Mouse (Mus musculus) kidney, embryonic 14.5 days (tissue): Measurements from ENCODE around the gene Cers6. TPM values are rescaled to one million over a fixed set of nuclear protein-coding genes. Genes with fewer than 3 reads are reported as not detected.

Experiments
- ATAC-seq: fragments of 200-750 bp; cut with Nextera tagmentation; 2 replicates; pipeline ENCODE4 v1.8.0; 2017; ENCODE audit warnings: moderate number of reproducible peaks, mild to moderate bottlenecking, moderate TSS enrichment, moderate library complexity; ENCODE audit not compliant: low FRiP score, low TSS enrichment
- H3K27ac ChIP-seq: fragments of 300-500 bp; sonication (generic); 2 replicates; pipeline ENCODE4 v1.5.1; 2014; ENCODE audit warnings: low read depth, mild to moderate bottlenecking, low read length, moderate library complexity, mixed read lengths
- H3K27me3 ChIP-seq: fragments of 300-500 bp; sonication (generic); 2 replicates; pipeline ENCODE4 v1.6.1; 2014; ENCODE audit warnings: mild to moderate bottlenecking, low read length; ENCODE audit not compliant: control insufficient read depth, insufficient read depth
- H3K36me3 ChIP-seq: fragments of 300-500 bp; sonication (generic); 2 replicates; pipeline ENCODE4 v1.6.1; 2014; ENCODE audit warnings: low read length, mixed read lengths; ENCODE audit not compliant: control insufficient read depth, insufficient read depth
- H3K4me1 ChIP-seq: fragments of 300-500 bp; sonication (generic); 2 replicates; pipeline ENCODE4 v1.6.1; 2014; ENCODE audit warnings: low read length, mixed read lengths; ENCODE audit not compliant: control insufficient read depth, insufficient read depth
- H3K4me2 ChIP-seq: fragments of 300-500 bp; sonication (generic); replicated peaks from 2 replicates; pipeline ENCODE4 v1.6.1; 2014; ENCODE audit warnings: low read depth, mild to moderate bottlenecking, low read length
- H3K4me3 ChIP-seq: fragments of 300-500 bp; sonication (generic); 2 replicates; pipeline ENCODE4 v1.5.1; 2014; ENCODE audit warnings: mild to moderate bottlenecking, low read length
- H3K9ac ChIP-seq: fragments of 300-500 bp; sonication (generic); 2 replicates; pipeline ENCODE4 v1.6.1; 2014; ENCODE audit warnings: low read depth, mild to moderate bottlenecking, low read length, moderate library complexity
- H3K9me3 ChIP-seq: fragments of 300-500 bp; sonication (generic); 2 replicates; pipeline ENCODE4 v1.6.1; 2016; ENCODE audit warnings: low read length; ENCODE audit not compliant: control insufficient read depth
- whole genome bisulfite sequencing: fragments of 180-500 bp; shearing (Covaris S2); extraction: QIAGEN DNeasy Blood & Tissue Kit; methylation state at CpG from one replicate; pipeline ENCODE4 v1.1.7; 2014; 5-methylcytosine and 5-hydroxymethylcytosine counted together
- polyA plus RNA-seq: library from polyadenylated mRNA; unstranded; fragments of >200 nt; fragmentation: Nextera tagmentation; extraction: Ambion mirVana; gene quantifications from 2 replicates; pipeline ENCODE4 v1.2.1, GENCODE M21; 2014

Gene Cers6
- polyA plus RNA-seq, 1 experiment from 2014 or later = 46.7 TPM

DNA sequence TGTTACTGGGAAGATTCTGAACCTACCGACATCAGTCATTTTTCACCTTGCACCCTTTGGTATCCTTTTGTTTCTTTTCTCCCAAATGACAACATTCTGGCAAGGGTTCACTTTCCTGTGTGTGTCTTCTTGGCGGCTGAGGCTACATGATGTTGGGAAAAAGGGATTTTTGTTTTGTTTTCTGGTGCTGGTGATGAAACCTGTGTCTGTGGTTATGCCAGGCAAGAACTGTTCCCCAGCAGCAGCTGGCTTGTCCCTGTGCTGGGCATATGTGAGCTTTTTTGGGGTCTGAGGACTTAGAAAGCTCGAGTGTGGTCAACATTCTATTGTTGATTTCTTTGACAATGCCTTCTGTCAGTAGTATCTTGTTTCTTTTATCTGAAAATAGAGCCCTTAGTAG lies 45.7 kb downstream of the Cers6 start:
- Histone ChIP-seq H3K4me3 (no peak overlapping the region), H3K4me1 (peaks cover 2% of the 10 kb centered on the region; the same call in 1 of the 2 replicates), H3K27me3 (no peaks in the 10 kb centered on the region), H3K27ac (no peak overlapping the region), H3K36me3 (no peaks in the 10 kb centered on the region), H3K9ac (no peak overlapping the region), H3K9me3 (no peaks in the 10 kb centered on the region), H3K4me2 (no peak overlapping the region)
- 82% methylated on average over 3 of the region's 3 CpGs for WGBS
- ATAC-seq = no peak

DNA sequence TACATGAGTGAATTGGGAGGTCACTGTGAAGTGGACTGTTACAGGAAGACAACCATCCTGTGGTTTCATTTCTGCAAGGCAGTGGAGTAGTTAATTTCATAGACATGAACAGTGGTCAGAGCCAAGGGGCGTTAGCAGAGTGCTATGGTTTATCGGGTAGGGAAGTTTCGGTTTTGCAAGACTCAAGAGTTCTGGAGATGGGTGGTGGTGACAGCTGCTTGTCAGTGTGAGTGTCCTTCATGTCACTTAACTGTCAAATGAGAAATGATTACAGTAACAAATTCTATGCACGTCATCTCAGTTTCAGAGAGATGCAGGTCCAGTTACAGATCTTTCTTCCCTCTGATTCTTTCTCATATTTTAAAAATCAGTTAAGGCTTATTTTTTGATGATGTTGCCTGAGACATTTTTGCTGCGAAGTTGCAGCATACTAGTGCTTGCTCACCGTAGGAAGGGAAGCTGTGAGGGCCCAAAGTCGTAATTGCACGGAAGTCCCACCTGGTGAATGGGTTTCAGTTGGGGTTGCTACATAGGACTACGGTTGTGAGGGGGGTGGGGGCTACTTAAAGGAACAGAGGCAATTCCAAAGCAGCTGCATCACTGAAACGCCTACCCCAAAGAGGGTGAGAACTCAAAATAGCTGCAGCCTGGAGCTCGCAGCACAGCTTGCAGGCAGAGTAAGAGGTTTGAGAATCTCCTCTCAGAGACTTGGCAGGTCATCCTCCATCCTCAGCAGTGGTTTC lies 46.7 kb downstream of the Cers6 start:
- no peaks in the 10 kb centered on the region for H3K27me3 ChIP-seq
- no peak overlapping the region for H3K9ac ChIP-seq
- ATAC-seq = no peak
- no peak overlapping the region for H3K27ac ChIP-seq
- H3K9me3 ChIP-seq = 0 out of 2 replicates have a peak, but pooled peaks cover 3% of the 10 kb centered on the region
- no peaks in the 10 kb centered on the region for H3K36me3 ChIP-seq
- no peak overlapping the region for H3K4me2 ChIP-seq
- 71% methylated on average over 11 of the region's 11 CpGs for WGBS
- H3K4me1 ChIP-seq = peaks cover 2% of the 10 kb centered on the region; the same call in 1 of the 2 replicates
- H3K4me3 ChIP-seq = no peak overlapping the region

DNA sequence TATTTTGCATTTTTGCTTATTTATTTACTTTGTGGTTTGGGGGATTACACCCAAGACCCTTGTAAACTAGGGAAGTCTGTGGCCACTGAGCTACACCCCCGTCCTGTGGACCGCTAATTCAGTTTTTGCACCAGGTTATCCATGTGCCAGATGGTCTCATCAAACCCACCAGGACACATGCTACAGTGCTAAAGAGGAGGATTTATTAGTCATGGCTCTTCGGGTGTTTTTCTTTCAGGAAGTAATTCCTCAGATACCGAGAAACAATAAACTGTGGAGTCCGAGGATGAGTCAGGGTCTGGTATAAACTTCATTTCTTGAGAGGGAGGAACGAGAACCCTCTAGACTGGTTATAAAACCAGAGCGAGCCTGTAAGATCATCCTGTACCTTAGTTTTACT lies 49.5 kb downstream of the Cers6 start:
- H3K4me1 ChIP-seq = peaks cover 2% of the 10 kb centered on the region; the same call in 1 of the 2 replicates
- H3K4me3 ChIP-seq = no peak overlapping the region
- ATAC-seq = no peak
- H3K9me3 ChIP-seq = 0 out of 2 replicates have a peak, but pooled peaks cover 3% of the 10 kb centered on the region
- no peaks in the 10 kb centered on the region for H3K36me3 ChIP-seq
- H3K27ac ChIP-seq = no peak overlapping the region
- WGBS = 27% methylated on average over 7 of the region's 7 CpGs
- H3K9ac ChIP-seq = no peak overlapping the region
- H3K4me2 ChIP-seq = no peak overlapping the region
- no peaks in the 10 kb centered on the region for H3K27me3 ChIP-seq

- no peak overlapping the region for H3K9ac ChIP-seq
- H3K27ac ChIP-seq = no peak overlapping the region
- H3K9me3 ChIP-seq = 0 out of 2 replicates have a peak, but pooled peaks cover 3% of the 10 kb centered on the region
- 86% methylated on average over 12 of the region's 12 CpGs for WGBS
- no peak overlapping the region for H3K4me2 ChIP-seq
- H3K36me3 ChIP-seq = no peaks in the 10 kb centered on the region
- H3K4me3 ChIP-seq = no peak overlapping the region
- ATAC-seq = no peak
- H3K27me3 ChIP-seq = no peaks in the 10 kb centered on the region
- peaks cover 2% of the 10 kb centered on the region; the same call in 1 of the 2 replicates for H3K4me1 ChIP-seq
Measured at GRCm38 (mm10) chr2:68911587-68912483, 50.6 kb downstream of the Cers6 start.

GRCm38 (mm10) chr2:68915742-68916141 lies 54.5 kb downstream of the Cers6 start:
- Histone ChIP-seq H3K4me3 (no peak overlapping the region), H3K27ac (no peak overlapping the region), H3K9ac (no peak overlapping the region), H3K4me2 (no peak overlapping the region), H3K4me1 (peaks cover under 1% of the 10 kb centered on the region; the same call in 1 of the 2 replicates), H3K36me3 (no peaks in the 10 kb centered on the region), H3K9me3 (0 out of 2 replicates have a peak, but pooled peaks cover 3% of the 10 kb centered on the region), H3K27me3 (no peaks in the 10 kb centered on the region)
- no peak for ATAC-seq

DNA sequence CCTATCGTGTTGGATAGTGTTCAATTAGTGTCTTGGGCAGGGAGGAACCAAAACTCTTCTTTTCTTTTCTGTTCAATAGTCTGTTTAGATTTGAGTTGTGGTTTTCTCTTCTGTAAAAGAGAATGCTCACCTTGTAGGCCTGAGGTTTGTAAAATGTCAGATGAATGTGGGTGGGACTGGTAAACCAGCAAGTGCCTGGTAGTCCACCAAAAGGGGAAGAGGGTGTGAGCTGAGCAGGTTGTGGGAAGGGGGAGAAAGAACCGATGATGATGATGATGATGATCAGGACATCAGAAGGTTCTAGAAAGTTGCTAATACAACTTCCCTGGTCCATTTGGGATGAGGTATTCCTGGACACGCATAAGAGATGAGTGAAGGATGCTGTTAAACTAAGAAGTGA lies 55.1 kb downstream of the Cers6 start:
- H3K4me2 ChIP-seq = no peak overlapping the region
- no peak overlapping the region for H3K9ac ChIP-seq
- H3K4me1 ChIP-seq = no peaks in the 10 kb centered on the region
- WGBS = 91% methylated on average over 3 of the region's 3 CpGs
- no peak for ATAC-seq
- H3K9me3 ChIP-seq = 0 out of 2 replicates have a peak, but pooled peaks cover 3% of the 10 kb centered on the region
- no peak overlapping the region for H3K27ac ChIP-seq
- H3K27me3 ChIP-seq = no peaks in the 10 kb centered on the region
- H3K36me3 ChIP-seq = no peaks in the 10 kb centered on the region
- H3K4me3 ChIP-seq = no peak overlapping the region

- no peak overlapping the region for H3K4me2 ChIP-seq
- no peak overlapping the region for H3K27ac ChIP-seq
- no peak for ATAC-seq
- H3K27me3 ChIP-seq = no peaks in the 10 kb centered on the region
- no peak overlapping the region for H3K4me3 ChIP-seq
- 0 out of 2 replicates have a peak, but pooled peaks cover 3% of the 10 kb centered on the region for H3K9me3 ChIP-seq
- H3K9ac ChIP-seq = no peak overlapping the region
- no peaks in the 10 kb centered on the region for H3K36me3 ChIP-seq
- H3K4me1 ChIP-seq = no peaks in the 10 kb centered on the region
Measured at GRCm38 (mm10) chr2:68917010-68917409, 55.8 kb downstream of the Cers6 start.

GRCm38 (mm10) chr2:68917524-68917923 lies 56.3 kb downstream of the Cers6 start:
- no peak for ATAC-seq
- no peaks in the 10 kb centered on the region for H3K27me3 ChIP-seq
- H3K36me3 ChIP-seq = no peaks in the 10 kb centered on the region
- WGBS = 88% methylated on average over 4 of the region's 4 CpGs
- 0 out of 2 replicates have a peak, but pooled peaks cover 2% of the 10 kb centered on the region for H3K9me3 ChIP-seq
- H3K4me2 ChIP-seq = no peak overlapping the region
- no peak overlapping the region for H3K4me3 ChIP-seq
- H3K27ac ChIP-seq = no peak overlapping the region
- H3K9ac ChIP-seq = no peak overlapping the region
- H3K4me1 ChIP-seq = no peaks in the 10 kb centered on the region

- H3K27ac ChIP-seq = no peak overlapping the region
- ATAC-seq = no peak
- no peak overlapping the region for H3K9ac ChIP-seq
- no peaks in the 10 kb centered on the region for H3K36me3 ChIP-seq
- 81% methylated on average over 9 of the region's 9 CpGs for WGBS
- H3K4me1 ChIP-seq = 0 out of 2 replicates have a peak, but pooled peaks cover 5% of the 10 kb centered on the region
- no peaks in the 10 kb centered on the region for H3K27me3 ChIP-seq
- no peak overlapping the region for H3K4me3 ChIP-seq
- no peak overlapping the region for H3K4me2 ChIP-seq
- no peaks in the 10 kb centered on the region for H3K9me3 ChIP-seq
Measured at GRCm38 (mm10) chr2:68924344-68924743, 63.1 kb downstream of the Cers6 start.
